Mouse (Mus musculus): Measurements from ENCODE around the gene Rtn4. TPM values are rescaled to one million over a fixed set of nuclear protein-coding genes. Genes with fewer than 3 reads are reported as not detected.

Rtn4 gene
- polyA plus RNA-seq, 1 experiment from 2014 or later: 102 TPM

DNA sequence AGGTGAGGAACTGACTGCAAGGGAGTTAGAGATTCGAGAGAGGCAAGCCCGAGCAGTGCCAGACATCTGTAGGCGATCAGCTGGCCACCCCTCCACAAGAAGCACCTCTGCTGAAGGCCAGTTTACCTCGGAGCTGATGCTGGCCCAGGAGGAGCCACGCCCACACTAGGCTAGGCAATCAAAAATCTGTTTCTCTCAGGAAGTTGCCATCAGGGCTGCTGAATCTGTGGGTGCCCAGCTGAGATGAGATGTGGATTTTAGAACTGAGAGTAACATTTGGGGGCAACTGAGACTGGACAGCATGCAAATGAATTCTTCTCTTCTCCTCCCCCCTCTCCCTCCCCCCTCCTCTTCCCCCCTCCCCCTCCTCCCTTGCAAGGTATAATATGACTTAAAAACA lies 94.7 kb downstream of the Rtn4 start:
- H3K27ac ChIP-seq (ENCODE audit: low read depth, low read length): no peak overlapping the region
- no peak for TF ChIP-seq CTCF (IDR thresholded peaks at IDR 0.05; ENCODE audit: low read depth)
- 18% methylated on average over 5 of the region's 5 CpGs for WGBS
- no peak overlapping the region for H3K9ac ChIP-seq (ENCODE audit: low read depth, low read length)
- no peaks in the 10 kb centered on the region for H3K27me3 ChIP-seq (replicated peaks; ENCODE audit: control insufficient read depth, insufficient read depth, low read length)
- H3K36me3 ChIP-seq (ENCODE audit: control insufficient read depth, insufficient read depth): no peaks in the 10 kb centered on the region
- no peak overlapping the region for H3K4me2 ChIP-seq (replicated peaks; ENCODE audit: low read depth)
- no peak overlapping the region for H3K4me3 ChIP-seq (ENCODE audit: low read depth, low read length)
- no peaks in the 10 kb centered on the region for H3K9me3 ChIP-seq (ENCODE audit: control insufficient read depth)
- no peaks in the 10 kb centered on the region for H3K4me1 ChIP-seq (replicated peaks; ENCODE audit: control insufficient read depth, insufficient read depth, low read length)
- ATAC-seq: no peak

DNA sequence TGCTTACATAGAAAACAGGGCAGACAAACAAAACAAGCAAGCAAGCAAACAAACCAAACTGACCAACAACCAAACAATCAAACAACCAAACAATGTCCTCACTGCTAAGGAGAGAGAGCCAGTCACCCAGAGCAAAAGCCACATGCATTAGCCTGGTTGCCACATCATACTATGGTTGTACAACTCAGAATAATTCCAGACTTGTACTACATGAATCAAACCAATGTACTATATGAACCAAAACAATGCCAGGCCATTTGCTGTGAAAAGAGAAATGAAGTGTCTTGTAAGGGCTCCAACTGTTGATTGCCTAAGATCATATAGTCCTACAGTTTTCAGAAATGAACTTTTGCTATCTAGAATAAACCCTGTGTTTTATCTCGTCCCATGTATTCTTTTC lies 95.8 kb downstream of the Rtn4 start:
- Histone ChIP-seq H3K4me1 (replicated peaks; ENCODE audit: control insufficient read depth, insufficient read depth, low read length) (no peaks in the 10 kb centered on the region), H3K4me3 (ENCODE audit: low read depth, low read length) (no peak overlapping the region), H3K9ac (ENCODE audit: low read depth, low read length) (no peak overlapping the region), H3K9me3 (ENCODE audit: control insufficient read depth) (no peaks in the 10 kb centered on the region), H3K27ac (ENCODE audit: low read depth, low read length) (no peak overlapping the region), H3K27me3 (replicated peaks; ENCODE audit: control insufficient read depth, insufficient read depth, low read length) (no peaks in the 10 kb centered on the region), H3K4me2 (replicated peaks; ENCODE audit: low read depth) (no peak overlapping the region), H3K36me3 (ENCODE audit: control insufficient read depth, insufficient read depth) (no peaks in the 10 kb centered on the region)
- 59% methylated on average over 1 of the region's 1 CpGs for WGBS
- no peak for TF ChIP-seq CTCF (IDR thresholded peaks at IDR 0.05; ENCODE audit: low read depth)
- ATAC-seq: no peak

DNA sequence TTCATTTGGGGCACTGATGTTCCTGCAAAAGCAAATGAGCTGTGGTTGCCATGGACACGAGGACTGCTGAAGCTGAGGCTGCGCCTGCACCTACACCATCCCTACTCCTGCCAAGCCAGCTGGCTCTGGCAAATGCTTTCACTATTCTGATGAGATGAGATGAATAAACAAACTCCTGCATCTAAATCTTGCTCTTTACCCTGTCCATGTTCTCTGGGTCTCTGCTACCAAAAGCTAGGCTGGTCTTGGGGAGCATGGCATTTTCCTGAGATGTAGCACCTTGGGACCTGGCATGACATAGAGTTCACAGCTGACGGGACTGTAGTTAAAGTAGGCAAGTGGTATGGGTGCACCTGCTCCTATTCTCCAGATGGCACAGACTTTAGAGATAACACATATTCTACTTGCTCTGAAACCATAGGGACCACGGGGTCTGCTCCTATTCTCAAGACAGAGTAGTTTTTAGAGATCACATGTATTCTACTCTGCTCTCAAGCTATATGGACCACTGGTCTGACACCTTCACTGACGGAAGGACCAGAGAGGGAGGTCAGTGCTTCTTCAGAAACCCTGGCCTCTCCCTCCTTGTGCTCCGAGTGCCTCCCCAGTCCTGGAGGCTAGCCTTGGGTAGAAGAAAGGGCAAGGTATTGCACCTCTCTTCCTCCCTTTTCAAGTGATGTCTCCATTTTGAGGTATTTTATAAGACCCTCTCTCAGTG lies 96.3 kb downstream of the Rtn4 start:
- Histone ChIP-seq H3K9me3 (ENCODE audit: control insufficient read depth) (no peaks in the 10 kb centered on the region), H3K36me3 (ENCODE audit: control insufficient read depth, insufficient read depth) (no peaks in the 10 kb centered on the region), H3K27ac (ENCODE audit: low read depth, low read length) (no peak overlapping the region), H3K4me2 (replicated peaks; ENCODE audit: low read depth) (no peak overlapping the region), H3K4me3 (ENCODE audit: low read depth, low read length) (no peak overlapping the region), H3K27me3 (replicated peaks; ENCODE audit: control insufficient read depth, insufficient read depth, low read length) (no peaks in the 10 kb centered on the region), H3K4me1 (replicated peaks; ENCODE audit: control insufficient read depth, insufficient read depth, low read length) (no peaks in the 10 kb centered on the region), H3K9ac (ENCODE audit: low read depth, low read length) (no peak overlapping the region)
- WGBS: 73% methylated on average over 6 of the region's 6 CpGs
- ATAC-seq: no peak
- no peak for TF ChIP-seq CTCF (IDR thresholded peaks at IDR 0.05; ENCODE audit: low read depth)

DNA sequence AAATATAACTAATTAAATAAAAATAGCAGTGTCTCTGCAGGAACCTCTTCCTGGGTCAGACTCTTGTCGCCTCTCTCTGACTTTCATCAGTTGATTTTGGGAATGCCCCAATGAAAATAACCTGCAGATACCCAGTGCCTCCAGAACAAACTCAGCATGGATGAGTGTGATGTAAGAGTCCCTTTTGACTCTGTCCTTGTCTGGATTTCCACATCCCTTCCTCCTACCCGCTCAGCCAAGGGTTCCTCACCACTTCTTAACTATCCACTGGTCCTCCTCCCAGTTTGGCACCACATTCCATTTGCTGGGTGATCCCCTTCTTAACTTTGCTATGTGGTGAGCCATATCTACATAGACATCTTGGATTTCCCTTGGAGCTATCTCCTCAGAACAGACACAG lies 98.0 kb downstream of the Rtn4 start:
- no peak overlapping the region for H3K27ac ChIP-seq (ENCODE audit: low read depth, low read length)
- H3K4me2 ChIP-seq (replicated peaks; ENCODE audit: low read depth): no peak overlapping the region
- no peak for ATAC-seq
- no peaks in the 10 kb centered on the region for H3K27me3 ChIP-seq (replicated peaks; ENCODE audit: control insufficient read depth, insufficient read depth, low read length)
- no peak for TF ChIP-seq CTCF (IDR thresholded peaks at IDR 0.05; ENCODE audit: low read depth)
- H3K4me1 ChIP-seq (replicated peaks; ENCODE audit: control insufficient read depth, insufficient read depth, low read length): no peaks in the 10 kb centered on the region
- H3K9ac ChIP-seq (ENCODE audit: low read depth, low read length): no peak overlapping the region
- no peaks in the 10 kb centered on the region for H3K9me3 ChIP-seq (ENCODE audit: control insufficient read depth)
- no peak overlapping the region for H3K4me3 ChIP-seq (ENCODE audit: low read depth, low read length)
- WGBS: 89% methylated on average over 2 of the region's 2 CpGs
- no peaks in the 10 kb centered on the region for H3K36me3 ChIP-seq (ENCODE audit: control insufficient read depth, insufficient read depth)

Other genes with a start within 250 kb of the Rtn4 start
- gene Prorsd1, start 177.9 kb upstream of the Rtn4 start, polyA plus RNA-seq (2015; fragmentation: Nextera tagmentation; extraction: Ambion mirVana): 19.2 and 22.4 TPM in 2 replicates
- 19.9 and 30.0 TPM in 2 replicates for gene Mtif2, start 166.5 kb upstream of the Rtn4 start, polyA plus RNA-seq (2015; fragmentation: Nextera tagmentation; extraction: Ambion mirVana)
- 0.20 TPM in 1 of 2 replicates, not detected in the other for gene Clhc1, start 145.0 kb upstream of the Rtn4 start, polyA plus RNA-seq (2015; fragmentation: Nextera tagmentation; extraction: Ambion mirVana)
- gene Rps27a, start 144.8 kb upstream of the Rtn4 start, polyA plus RNA-seq (2015; fragmentation: Nextera tagmentation; extraction: Ambion mirVana): 769 and 795 TPM in 2 replicates
- 0.09 and 0.12 TPM in 2 replicates for gene 4931440F15Rik, start 132.7 kb downstream of the Rtn4 start, polyA plus RNA-seq (2015; fragmentation: Nextera tagmentation; extraction: Ambion mirVana)

All from intestine, postnatal 0 days (tissue).